Mouse (Mus musculus) brown adipose tissue, adult 24 weeks (tissue): ENCODE results near the gene Sulf2. TPM values are rescaled to one million over a fixed set of nuclear protein-coding genes. Genes with fewer than 3 reads are reported as not detected.

Experiments used
- H3K27ac ChIP-seq: fragments of 200-500 bp; replicated peaks from 2 replicates; pipeline ENCODE4 v1.5.1; 2012; ENCODE audit warnings: low read depth, mild to moderate bottlenecking, low read length
- H3K4me1 ChIP-seq: fragments of 200-500 bp; 2 replicates; pipeline ENCODE4 v1.6.1; 2012; ENCODE audit warnings: low read length, mixed read lengths; ENCODE audit not compliant: control insufficient read depth, insufficient read depth, insufficient read length
- H3K4me3 ChIP-seq: fragments of 200-500 bp; 2 replicates; pipeline ENCODE4 v1.5.1; 2012; ENCODE audit warnings: low read depth, mild to moderate bottlenecking, low read length, moderate library complexity; ENCODE audit not compliant: insufficient read depth
- polyA plus RNA-seq: library from polyadenylated mRNA; stranded (reverse); fragments of >200 nt; gene quantifications from 2 replicates; pipeline ENCODE4 v1.2.4, GENCODE M21; 2012; ENCODE audit not compliant: missing spikeins, insufficient read depth, insufficient read length

The Sulf2 gene
- polyA plus RNA-seq, 1 experiment = 40.8 TPM

GRCm38 (mm10) chr2:166162160-166162559 lies 6.7 kb upstream of the Sulf2 start:
- Histone ChIP-seq H3K27ac (peak overlapping the region; percentile 27; the same call in 1 of the 2 replicates), H3K4me1 (no peaks in the 10 kb centered on the region; the same call in 1 of the 2 replicates), H3K4me3 (no peak overlapping the region)

GRCm38 (mm10) chr2:166159276-166159675 lies 3.8 kb upstream of the Sulf2 start:
- Histone ChIP-seq H3K4me1 (no peaks in the 10 kb centered on the region; the same call in 1 of the 2 replicates), H3K4me3 (no peak overlapping the region), H3K27ac (no peak overlapping the region)

- H3K4me1 ChIP-seq = peaks cover 6% of the 10 kb centered on the region
- H3K4me3 ChIP-seq = no peak overlapping the region
- no peak overlapping the region for H3K27ac ChIP-seq
Measured at GRCm38 (mm10) chr2:166157767-166158561, 2.5 kb upstream of the Sulf2 start.

- Histone ChIP-seq H3K4me3 (no peak overlapping the region), H3K4me1 (peaks cover 10% of the 10 kb centered on the region), H3K27ac (no peak overlapping the region)
Measured at GRCm38 (mm10) chr2:166157144-166157543, 1.7 kb upstream of the Sulf2 start.

GRCm38 (mm10) chr2:166156122-166156521 lies 659 bp upstream of the Sulf2 start:
- H3K4me1 ChIP-seq = peaks cover 17% of the 10 kb centered on the region
- H3K4me3 ChIP-seq = no peak overlapping the region
- H3K27ac ChIP-seq = no peak overlapping the region

- H3K27ac ChIP-seq = peak overlapping the region; percentile 81
- peak overlapping the region; percentile 92 for H3K4me3 ChIP-seq
- H3K4me1 ChIP-seq = peaks cover 19% of the 10 kb centered on the region
Measured at GRCm38 (mm10) chr2:166154749-166155453, 562 bp downstream of the Sulf2 start.

- H3K4me1 ChIP-seq = peaks cover 24% of the 10 kb centered on the region
- peak overlapping the region; percentile 92 for H3K4me3 ChIP-seq
- peak overlapping the region; percentile 35 for H3K27ac ChIP-seq
Measured at GRCm38 (mm10) chr2:166153891-166154711, 1.4 kb downstream of the Sulf2 start.

- Histone ChIP-seq H3K27ac (peak overlapping the region; percentile 70), H3K4me3 (peak overlapping the region; percentile 92)
Measured at GRCm38 (mm10) chr2:166153399-166153793, 2.1 kb downstream of the Sulf2 start.

GRCm38 (mm10) chr2:166152734-166153398 lies 2.6 kb downstream of the Sulf2 start:
- Histone ChIP-seq H3K4me3 (no peak overlapping the region), H3K4me1 (peaks cover 33% of the 10 kb centered on the region), H3K27ac (peak overlapping the region; percentile 61)

More at GRCm38 (mm10) chr2:166153399-166153793, 2.1 kb downstream of the Sulf2 start:
- peaks cover 29% of the 10 kb centered on the region for H3K4me1 ChIP-seq

GRCm38 (mm10) chr2:166151510-166152473 lies 3.7 kb downstream of the Sulf2 start:
- Histone ChIP-seq H3K4me3 (no peak overlapping the region), H3K4me1 (peaks cover 43% of the 10 kb centered on the region)

GRCm38 (mm10) chr2:166150584-166150983 lies 4.9 kb downstream of the Sulf2 start:
- H3K4me1 ChIP-seq = peaks cover 43% of the 10 kb centered on the region
- H3K27ac ChIP-seq = no peak overlapping the region
- H3K4me3 ChIP-seq = no peak overlapping the region

More at GRCm38 (mm10) chr2:166151510-166152473, 3.7 kb downstream of the Sulf2 start:
- no peak overlapping the region for H3K27ac ChIP-seq

- H3K4me3 ChIP-seq = no peak overlapping the region
- peak overlapping the region; percentile 12; the same call in 1 of the 2 replicates for H3K27ac ChIP-seq
- peaks cover 43% of the 10 kb centered on the region for H3K4me1 ChIP-seq
Measured at GRCm38 (mm10) chr2:166149482-166149881, 6.0 kb downstream of the Sulf2 start.

GRCm38 (mm10) chr2:166148672-166149332 lies 6.7 kb downstream of the Sulf2 start:
- Histone ChIP-seq H3K4me1 (peaks cover 43% of the 10 kb centered on the region), H3K4me3 (no peak overlapping the region), H3K27ac (peak overlapping the region; percentile 46; the same call in 1 of the 2 replicates)
